10 mouse cellular contexts compared by ENCODE assay signal in the genomic region with DNA sequence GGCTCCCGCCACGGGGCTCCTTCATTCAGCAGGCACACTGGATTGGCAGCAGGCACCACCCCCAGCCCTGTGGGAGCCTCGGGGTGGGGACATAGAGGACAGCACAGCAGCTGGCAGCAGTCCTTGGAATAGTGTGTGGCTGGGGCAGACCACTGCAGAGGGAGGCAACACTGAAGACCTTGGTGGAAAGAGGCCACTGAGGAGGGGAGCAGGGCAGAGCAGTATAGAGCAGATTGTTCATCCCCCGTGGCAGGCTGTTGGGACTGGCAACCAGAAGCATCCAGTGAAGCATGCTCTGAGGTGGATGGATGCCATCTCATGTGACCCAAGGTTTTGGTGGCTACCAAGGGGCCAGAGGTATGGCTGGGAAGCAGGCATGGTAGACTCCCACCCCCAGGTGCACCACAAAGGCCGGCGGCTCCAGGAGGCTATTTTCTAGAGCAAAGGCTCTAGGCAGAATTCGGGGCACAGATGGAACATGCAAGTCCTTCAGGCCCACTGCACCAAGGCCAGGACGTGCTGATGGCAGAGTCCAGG. TPM values are rescaled to one million over a fixed set of nuclear protein-coding genes. Genes with fewer than 3 reads are reported as not detected.
DNase-seq lines count a peak whose midpoint lies in the region; ATAC-seq lines count a peak whose summit lies in the region.
"Had no signal": no experiment of that assay in that cellular context is flagged by ENCODE, and none has a peak within 500 bp of the region (broad histone marks: within the 10 kb centered on the region; RNA-seq: fewer than 3 reads in every experiment).

No protein-coding gene starts in this region.

- no peak overlapping the region for H3K27ac ChIP-seq in kidney, embryonic 16.5 days (ENCODE audit: low read length)
- H3K27ac ChIP-seq: macrophage had no signal

- no peaks in the 10 kb centered on the region for H3K36me3 ChIP-seq in kidney, embryonic 16.5 days (ENCODE audit: insufficient read depth, low read length)

- no peaks in the 10 kb centered on the region for H3K27me3 ChIP-seq in kidney, embryonic 16.5 days (ENCODE audit: insufficient read depth, low read length)
- H3K27me3 ChIP-seq: Patski had no signal

- 64% methylated on average over 8 of the region's 8 CpGs for WGBS in kidney, embryonic 16.5 days

- peak; percentile 28 for DNase-seq in kidney, adult 9 months
- DNase-seq in kidney, postnatal 4 days = no peak
- peak; percentile 78 for DNase-seq in brain, adult 2 months (ENCODE audit: low read depth, low spot score)
- DNase-seq in cerebellum, postnatal 36 days = peak; percentile 62 to 66
- DNase-seq in urinary bladder, postnatal 10 days (ENCODE audit: low spot score) = no peak
- DNase-seq in embryo, embryonic 10.5 days (ENCODE audit: low spot score) = no peak

- ATAC-seq in kidney, embryonic 16.5 days (ENCODE audit: low FRiP score, low TSS enrichment) = peak; percentile 40; the same call in 1 of the 2 replicates
- no peak for ATAC-seq in CD4-positive, CD25-positive, alpha-beta regulatory T cell, adult 4 months
- ATAC-seq: Patski had no signal

- no peaks in the 10 kb centered on the region for H3K9me3 ChIP-seq in kidney, embryonic 16.5 days (ENCODE audit: low read length)

- H3K4me2 ChIP-seq in kidney, embryonic 16.5 days (replicated peaks; ENCODE audit: low read depth, low read length) = no peak overlapping the region

- H3K4me1 ChIP-seq in kidney, embryonic 16.5 days (ENCODE audit: insufficient read depth, low read length) = peaks cover 26% of the 10 kb centered on the region

- H3K4me3 ChIP-seq in kidney, embryonic 16.5 days (ENCODE audit: low read length) = no peak overlapping the region

- no peak overlapping the region for H3K9ac ChIP-seq in kidney, embryonic 16.5 days (replicated peaks; ENCODE audit: low read length)

RNA-seq across cellular contexts. Expression of a gene that starts 20.7 kb away (rescaled TPM):
- 21.9 and 23.9 TPM in 2 replicates for polyA plus RNA-seq in kidney, embryonic 16.5 days (2015; fragmentation: Nextera tagmentation; extraction: Ambion mirVana)
- 1 to 10 TPM; 1.9 to 2.8 TPM for polyA plus RNA-seq in CD4-positive, CD25-positive, alpha-beta regulatory T cell, adult 4 months (2017; shearing (Covaris generic))

RNA-seq across cellular contexts. Expression of a gene that starts 24.6 kb away (rescaled TPM):
- polyA plus RNA-seq in kidney, embryonic 16.5 days (2015; fragmentation: Nextera tagmentation; extraction: Ambion mirVana) = 0.11 and 0.14 TPM in 2 replicates
- not detected for polyA plus RNA-seq in CD4-positive, CD25-positive, alpha-beta regulatory T cell, adult 4 months (2017; shearing (Covaris generic))
- polyA plus RNA-seq: macrophage had no signal

RNA-seq across cellular contexts. Expression of a gene that starts 34.0 kb away (rescaled TPM):
- 89.7 and 94.2 TPM in 2 replicates for polyA plus RNA-seq in kidney, embryonic 16.5 days (2015; fragmentation: Nextera tagmentation; extraction: Ambion mirVana)
- polyA plus RNA-seq in CD4-positive, CD25-positive, alpha-beta regulatory T cell, adult 4 months (2017; shearing (Covaris generic)) = 10 to 100 TPM; 45.8 to 50.7 TPM

RNA-seq across cellular contexts. Expression of a gene that starts 34.1 kb away (rescaled TPM):
- 1.8 and 2.2 TPM in 2 replicates for polyA plus RNA-seq in kidney, embryonic 16.5 days (2015; fragmentation: Nextera tagmentation; extraction: Ambion mirVana)
- polyA plus RNA-seq in CD4-positive, CD25-positive, alpha-beta regulatory T cell, adult 4 months (2017; shearing (Covaris generic)) = under 1 TPM; 0.37 to 0.86 TPM

RNA-seq across cellular contexts. Expression of a gene that starts 34.9 kb away (rescaled TPM):
- polyA plus RNA-seq in kidney, embryonic 16.5 days (2015; fragmentation: Nextera tagmentation; extraction: Ambion mirVana) = 0.46 and 0.71 TPM in 2 replicates
- polyA plus RNA-seq in CD4-positive, CD25-positive, alpha-beta regulatory T cell, adult 4 months (2017; shearing (Covaris generic)) = 1 to 10 TPM; 1.7 to 1.9 TPM

Comparison
In these comparisons a context has a peak if more than half of its experiments do, and no peak if none do; other contexts are left out.
1. DNase-seq: peak in kidney, adult 9 months (single experiment), brain, adult 2 months (single experiment) and cerebellum, postnatal 36 days (2 of 2); none in kidney, postnatal 4 days (0 of 2), urinary bladder, postnatal 10 days (single experiment) and embryo, embryonic 10.5 days (single experiment).